ENCODE assay signal across 12 mouse cellular contexts in genomic region chr17:36726046-36726445, GRCm38 (mm10). TPM values are rescaled to one million over a fixed set of nuclear protein-coding genes. Genes with fewer than 3 reads are reported as not detected.
DNase-seq lines count a peak whose midpoint lies in the region; ATAC-seq and TF ChIP-seq lines count a peak whose summit lies in the region.
"Had no signal": no experiment of that assay in that cellular context is flagged by ENCODE, and none has a peak within 500 bp of the region (broad histone marks: within the 10 kb centered on the region; RNA-seq: fewer than 3 reads in every experiment).

No protein-coding gene starts in this region.

- H3K36me3 ChIP-seq in forebrain, postnatal 0 days (ENCODE audit: insufficient read depth), result no peaks in the 10 kb centered on the region
- no peaks in the 10 kb centered on the region for H3K36me3 ChIP-seq in forebrain, embryonic 10.5 days (replicated peaks)
- no peaks in the 10 kb centered on the region for H3K36me3 ChIP-seq in midbrain, embryonic 15.5 days (replicated peaks)
- no peaks in the 10 kb centered on the region for H3K36me3 ChIP-seq in midbrain, embryonic 16.5 days (ENCODE audit: control insufficient read depth, insufficient read depth, low read length)
- no peaks in the 10 kb centered on the region for H3K36me3 ChIP-seq in hindbrain, postnatal 0 days (ENCODE audit: insufficient read depth, low read length)
- H3K36me3 ChIP-seq: G1E had no signal

- no peaks in the 10 kb centered on the region for H3K9me3 ChIP-seq in forebrain, postnatal 0 days (ENCODE audit: low read length)
- H3K9me3 ChIP-seq in forebrain, embryonic 10.5 days, result no peaks in the 10 kb centered on the region
- no peaks in the 10 kb centered on the region for H3K9me3 ChIP-seq in midbrain, embryonic 15.5 days
- no peaks in the 10 kb centered on the region for H3K9me3 ChIP-seq in midbrain, embryonic 16.5 days (replicated peaks; ENCODE audit: control insufficient read depth, low read length, poor library complexity, severe bottlenecking)
- no peaks in the 10 kb centered on the region for H3K9me3 ChIP-seq in hindbrain, postnatal 0 days (ENCODE audit: low read length)
- H3K9me3 ChIP-seq: forebrain, embryonic 13.5 days; G1E had no signal

- H3K4me1 ChIP-seq in forebrain, postnatal 0 days (ENCODE audit: insufficient read depth), result no peaks in the 10 kb centered on the region
- H3K4me1 ChIP-seq in forebrain, embryonic 10.5 days, result no peaks in the 10 kb centered on the region
- no peaks in the 10 kb centered on the region for H3K4me1 ChIP-seq in midbrain, embryonic 15.5 days
- H3K4me1 ChIP-seq in midbrain, embryonic 16.5 days (ENCODE audit: control insufficient read depth, insufficient read depth, low read length), result no peaks in the 10 kb centered on the region
- no peaks in the 10 kb centered on the region for H3K4me1 ChIP-seq in hindbrain, postnatal 0 days (ENCODE audit: insufficient read depth, low read length)
- H3K4me1 ChIP-seq: forebrain, embryonic 13.5 days had no signal

- peak; percentile 53 for DNase-seq in forebrain, postnatal 0 days
- DNase-seq in forebrain, embryonic 10.5 days (ENCODE audit: extremely low spot score, low spot score), result no peak
- DNase-seq in hindbrain, postnatal 0 days (ENCODE audit: low spot score), result peak; percentile 66
- peak; percentile 9 for DNase-seq in thymus, postnatal 14 days
- no peak for DNase-seq in adrenal gland, postnatal 25 days
- no peak for DNase-seq in gastrocnemius, postnatal 25 days

- no peak overlapping the region for H3K27ac ChIP-seq in forebrain, postnatal 0 days (ENCODE audit: low read depth, low read length)
- no peak overlapping the region for H3K27ac ChIP-seq in forebrain, embryonic 10.5 days
- no peak overlapping the region for H3K27ac ChIP-seq in midbrain, embryonic 15.5 days
- no peak overlapping the region for H3K27ac ChIP-seq in midbrain, embryonic 16.5 days (ENCODE audit: low read length)
- no peak overlapping the region for H3K27ac ChIP-seq in hindbrain, postnatal 0 days
- H3K27ac ChIP-seq: forebrain, embryonic 13.5 days had no signal

- H3K4me3 ChIP-seq in forebrain, postnatal 0 days (ENCODE audit: low read depth, low read length), result no peak overlapping the region
- H3K4me3 ChIP-seq in forebrain, embryonic 10.5 days, result no peak overlapping the region
- H3K4me3 ChIP-seq in midbrain, embryonic 15.5 days, result no peak overlapping the region
- H3K4me3 ChIP-seq in midbrain, embryonic 16.5 days (ENCODE audit: low read depth, low read length), result no peak overlapping the region
- H3K4me3 ChIP-seq in hindbrain, postnatal 0 days (ENCODE audit: low read length), result no peak overlapping the region
- H3K4me3 ChIP-seq: forebrain, embryonic 13.5 days; myocyte had no signal

- peak; percentile 69 for ATAC-seq in forebrain, postnatal 0 days
- peak; percentile 62; the same call in 1 of the 2 replicates for ATAC-seq in midbrain, embryonic 15.5 days (replicated peaks)
- ATAC-seq in midbrain, embryonic 16.5 days, result no peak
- peak; percentile 32; the same call in 1 of the 2 replicates for ATAC-seq in hindbrain, postnatal 0 days
- ATAC-seq: forebrain, embryonic 13.5 days had no signal

- TF ChIP-seq CTCF in forebrain, postnatal 0 days (IDR thresholded peaks at IDR 0.05; ENCODE audit: low read depth), result peak; percentile 73
- peak; percentile 82 for TF ChIP-seq CTCF in hindbrain, postnatal 0 days (IDR thresholded peaks at IDR 0.05; ENCODE audit: low read depth)

- no peak overlapping the region for H3K9ac ChIP-seq in forebrain, postnatal 0 days
- H3K9ac ChIP-seq in midbrain, embryonic 15.5 days, result no peak overlapping the region
- H3K9ac ChIP-seq in midbrain, embryonic 16.5 days (ENCODE audit: low read depth, low read length), result no peak overlapping the region
- H3K9ac ChIP-seq in hindbrain, postnatal 0 days (replicated peaks; ENCODE audit: low read length), result no peak overlapping the region
- H3K9ac ChIP-seq: forebrain, embryonic 13.5 days had no signal

- WGBS in forebrain, postnatal 0 days, result 20% methylated on average over 2 of the region's 2 CpGs
- 28% methylated on average over 2 of the region's 2 CpGs for whole genome bisulfite sequencing in forebrain, embryonic 10.5 days
- WGBS in midbrain, embryonic 15.5 days, result 17% methylated on average over 2 of the region's 2 CpGs
- WGBS in midbrain, embryonic 16.5 days, result 26% methylated on average over 2 of the region's 2 CpGs
- WGBS in hindbrain, postnatal 0 days, result 20% methylated on average over 2 of the region's 2 CpGs

- H3K27me3 ChIP-seq in forebrain, postnatal 0 days (ENCODE audit: insufficient read depth, low read length), result no peaks in the 10 kb centered on the region
- no peaks in the 10 kb centered on the region for H3K27me3 ChIP-seq in forebrain, embryonic 10.5 days (ENCODE audit: poor library complexity, severe bottlenecking)
- H3K27me3 ChIP-seq in midbrain, embryonic 15.5 days (replicated peaks), result no peaks in the 10 kb centered on the region
- no peaks in the 10 kb centered on the region for H3K27me3 ChIP-seq in midbrain, embryonic 16.5 days (ENCODE audit: control insufficient read depth, insufficient read depth, low read depth, low read length)
- H3K27me3 ChIP-seq in hindbrain, postnatal 0 days (ENCODE audit: insufficient read depth, low read length), result no peaks in the 10 kb centered on the region; the same call in 1 of the 2 replicates
- H3K27me3 ChIP-seq: forebrain, embryonic 13.5 days had no signal

- no peak overlapping the region for H3K4me2 ChIP-seq in forebrain, postnatal 0 days (ENCODE audit: low read depth)
- H3K4me2 ChIP-seq in midbrain, embryonic 15.5 days, result no peak overlapping the region
- no peak overlapping the region for H3K4me2 ChIP-seq in midbrain, embryonic 16.5 days (ENCODE audit: low read length)
- H3K4me2 ChIP-seq in hindbrain, postnatal 0 days (ENCODE audit: low read depth, low read length), result no peak overlapping the region
- H3K4me2 ChIP-seq: forebrain, embryonic 13.5 days had no signal

RNA-seq across cellular contexts. Expression of gene H2-M10.5, which starts 46.7 kb away (rescaled TPM):
- not detected in 2 replicates for total RNA-seq in forebrain, postnatal 0 days (2014; rRNA removed)
- not detected in 2 replicates for polyA plus RNA-seq in forebrain, postnatal 0 days (2015; fragmentation: Nextera tagmentation; extraction: Ambion mirVana)
- polyA plus RNA-seq in forebrain, embryonic 10.5 days (2016; fragmentation: Nextera tagmentation; extraction: Ambion mirVana), result not detected in 2 replicates
- polyA plus RNA-seq in midbrain, embryonic 15.5 days (2015; fragmentation: Nextera tagmentation; extraction: Ambion mirVana), result not detected in 2 replicates
- polyA plus RNA-seq in midbrain, embryonic 16.5 days (2015; fragmentation: Nextera tagmentation; extraction: Ambion mirVana), result not detected in 2 replicates
- not detected in 2 replicates for total RNA-seq in hindbrain, postnatal 0 days (2014; rRNA removed)
- not detected in 2 replicates for polyA plus RNA-seq in hindbrain, postnatal 0 days (2015; fragmentation: Nextera tagmentation; extraction: Ambion mirVana)
- not detected in 2 replicates for total RNA-seq in adrenal gland, postnatal 25 days (2021)
- not detected for total RNA-seq in gastrocnemius, postnatal 25 days (2021)
- total RNA-seq: G1E; layer of hippocampus, postnatal 14 days had no signal
- polyA plus RNA-seq: forebrain, embryonic 13.5 days; G1E; myocyte had no signal

RNA-seq across cellular contexts. Expression of gene H2-M1, which starts 54.0 kb away (rescaled TPM):
- not detected in 2 replicates for total RNA-seq in forebrain, postnatal 0 days (2014; rRNA removed)
- polyA plus RNA-seq in forebrain, postnatal 0 days (2015; fragmentation: Nextera tagmentation; extraction: Ambion mirVana), result not detected in 2 replicates
- not detected in 2 replicates for polyA plus RNA-seq in forebrain, embryonic 10.5 days (2016; fragmentation: Nextera tagmentation; extraction: Ambion mirVana)
- polyA plus RNA-seq in midbrain, embryonic 15.5 days (2015; fragmentation: Nextera tagmentation; extraction: Ambion mirVana), result not detected in 2 replicates
- not detected in 2 replicates for polyA plus RNA-seq in midbrain, embryonic 16.5 days (2015; fragmentation: Nextera tagmentation; extraction: Ambion mirVana)
- total RNA-seq in hindbrain, postnatal 0 days (2014; rRNA removed), result not detected in 2 replicates
- polyA plus RNA-seq in hindbrain, postnatal 0 days (2015; fragmentation: Nextera tagmentation; extraction: Ambion mirVana), result not detected in 2 replicates
- total RNA-seq in adrenal gland, postnatal 25 days (2021), result not detected in 2 replicates
- total RNA-seq in gastrocnemius, postnatal 25 days (2021), result not detected
- total RNA-seq: layer of hippocampus, postnatal 14 days had no signal
- polyA plus RNA-seq: forebrain, embryonic 13.5 days; G1E; myocyte had no signal

Comparison
In these comparisons a context has a peak if more than half of its experiments do, and no peak if none do; other contexts are left out.
1. DNase-seq: peak in forebrain, postnatal 0 days (single experiment), hindbrain, postnatal 0 days (single experiment) and thymus, postnatal 14 days (single experiment); none in forebrain, embryonic 10.5 days (single experiment), adrenal gland, postnatal 25 days (single experiment) and gastrocnemius, postnatal 25 days (single experiment).